Mouse (Mus musculus) kidney, embryonic 16.5 days (tissue): ENCODE measurements around the gene Szrd1. TPM values are rescaled to one million over a fixed set of nuclear protein-coding genes. Genes with fewer than 3 reads are reported as not detected.
"Not testable (repeated sequence)": the region's sequence is repeated elsewhere in the genome, so short reads cannot be mapped to it uniquely, and the experiment has no call there.

Experiments used
- ATAC-seq: fragments of 200-750 bp; cut with Nextera tagmentation; 2 replicates; pipeline ENCODE4 v1.8.0; 2017; ENCODE audit warnings: moderate TSS enrichment; ENCODE audit not compliant: low FRiP score, low TSS enrichment
- H3K27ac ChIP-seq: fragments of 300-500 bp; sonication (generic); 2 replicates; pipeline ENCODE4 v1.5.1; 2014; ENCODE audit warnings: low read length
- H3K27me3 ChIP-seq: fragments of 300-500 bp; sonication (generic); 2 replicates; pipeline ENCODE4 v1.6.1; 2014; ENCODE audit warnings: low read length, control low read depth, mixed read lengths; ENCODE audit not compliant: insufficient read depth
- H3K36me3 ChIP-seq: fragments of 300-500 bp; sonication (generic); 2 replicates; pipeline ENCODE4 v1.6.1; 2014; ENCODE audit warnings: low read length, control low read depth, mixed read lengths; ENCODE audit not compliant: insufficient read depth
- H3K4me1 ChIP-seq: fragments of 300-500 bp; sonication (generic); 2 replicates; pipeline ENCODE4 v1.6.1; 2014; ENCODE audit warnings: low read length, control low read depth, mixed read lengths; ENCODE audit not compliant: insufficient read depth
- H3K4me2 ChIP-seq: fragments of 300-500 bp; sonication (generic); replicated peaks from 2 replicates; pipeline ENCODE4 v1.6.1; 2014; ENCODE audit warnings: low read depth, low read length
- H3K4me3 ChIP-seq: fragments of 300-500 bp; sonication (generic); 2 replicates; pipeline ENCODE4 v1.5.1; 2014; ENCODE audit warnings: mild to moderate bottlenecking, low read length
- H3K9ac ChIP-seq: fragments of 300-500 bp; sonication (generic); replicated peaks from 2 replicates; pipeline ENCODE4 v1.6.1; 2014; ENCODE audit warnings: low read length
- H3K9me3 ChIP-seq: fragments of 300-500 bp; sonication (generic); 2 replicates; pipeline ENCODE4 v1.6.1; 2016; ENCODE audit warnings: low read length, control low read depth
- WGBS: fragments of 180-500 bp; shearing (Covaris S2); extraction: QIAGEN DNeasy Blood & Tissue Kit; methylation state at CpG from one replicate; pipeline ENCODE4 v1.1.7; 2014; 5-methylcytosine and 5-hydroxymethylcytosine counted together
- polyA plus RNA-seq: library from polyadenylated mRNA; unstranded; fragments of >200 nt; fragmentation: Nextera tagmentation; extraction: Ambion mirVana; gene quantifications from 2 replicates; pipeline ENCODE4 v1.2.1, GENCODE M21; 2015

Gene Szrd1
- polyA plus RNA-seq, 1 experiment from 2014 or later, result 51.3 TPM

DNA sequence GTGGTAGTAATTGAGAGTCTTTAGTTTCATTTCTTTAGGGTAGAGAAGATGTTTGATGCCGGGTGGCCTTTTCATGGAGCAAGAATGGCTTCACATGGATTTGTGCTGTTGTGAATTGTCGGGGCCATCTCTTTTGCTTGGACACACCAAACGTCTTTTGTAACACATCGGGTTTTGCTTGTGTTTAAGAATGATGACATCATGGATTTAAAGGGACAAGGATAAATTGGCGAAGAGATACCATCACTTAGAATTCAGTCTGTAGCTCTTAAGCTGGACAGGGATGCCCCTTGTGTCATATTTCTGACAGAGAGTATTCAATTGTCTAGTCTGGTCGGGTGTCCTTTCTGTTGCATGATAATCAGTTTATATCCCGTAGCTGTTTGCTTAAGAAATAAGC lies 9.5 kb upstream of the Szrd1 start:
- peak overlapping the region; percentile 98 for H3K4me3 ChIP-seq

DNA sequence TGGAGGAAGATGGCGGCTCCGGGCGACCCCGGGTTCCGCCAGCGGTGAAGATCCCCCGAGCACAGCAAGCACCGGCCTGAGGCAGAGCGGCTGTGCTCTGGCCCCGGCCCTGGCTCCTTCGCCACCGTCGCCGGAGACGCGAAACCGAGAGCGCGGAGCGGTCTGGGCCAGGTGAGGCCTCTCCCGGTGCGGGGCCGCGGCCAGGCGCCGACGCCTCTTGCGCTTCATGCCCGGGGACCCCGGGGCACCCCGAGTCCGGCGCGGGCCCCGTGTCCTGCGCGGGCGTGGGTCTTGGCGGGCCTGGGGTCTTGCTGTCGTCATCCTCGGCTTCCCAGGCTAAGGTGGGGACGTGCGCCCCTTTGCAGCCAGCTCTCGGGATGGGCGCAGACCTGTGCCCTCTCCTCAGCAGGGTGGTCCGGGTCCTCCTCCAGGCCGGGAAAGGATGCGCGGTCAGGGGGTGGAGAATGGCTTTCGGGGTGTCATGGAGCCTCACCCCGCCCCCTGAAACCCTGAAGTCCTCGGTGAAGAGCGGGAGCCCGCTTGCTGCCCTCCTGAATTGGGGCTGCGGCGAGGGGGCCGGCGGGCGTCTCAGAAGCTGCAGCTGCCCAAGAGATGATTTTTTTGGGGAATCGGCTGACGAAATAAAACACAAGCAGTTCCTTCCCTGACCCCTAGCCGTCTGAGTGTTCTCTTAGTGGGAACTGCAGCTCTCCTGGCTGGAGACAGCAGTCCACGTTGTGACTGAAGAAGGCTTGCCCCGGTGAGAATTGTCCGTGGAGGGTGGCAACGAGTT lies 8.6 kb upstream of the Szrd1 start:
- Histone ChIP-seq H3K4me2 (peak overlapping the region; percentile 80), H3K36me3 (no peaks in the 10 kb centered on the region), H3K27me3 (no peaks in the 10 kb centered on the region), H3K4me3 (peak overlapping the region; percentile 98), H3K9me3 (no peaks in the 10 kb centered on the region), H3K27ac (peak overlapping the region; percentile 96), H3K9ac (peak overlapping the region; percentile 96), H3K4me1 (peaks cover 20% of the 10 kb centered on the region; the same call in 1 of the 2 replicates)
- peak; percentile 85 for ATAC-seq
- under 1% methylated on average over 61 of the region's 66 CpGs for WGBS

More for the DNA sequence above, 9.5 kb upstream of the Szrd1 start:
- ATAC-seq, result no peak
- no peaks in the 10 kb centered on the region for H3K36me3 ChIP-seq
- no peaks in the 10 kb centered on the region for H3K27me3 ChIP-seq
- peak overlapping the region; percentile 80 for H3K4me2 ChIP-seq
- 30% methylated on average over 7 of the region's 7 CpGs for WGBS
- H3K9me3 ChIP-seq, result no peaks in the 10 kb centered on the region
- peaks cover 20% of the 10 kb centered on the region; the same call in 1 of the 2 replicates for H3K4me1 ChIP-seq
- peak overlapping the region; percentile 96 for H3K9ac ChIP-seq
- H3K27ac ChIP-seq, result no peak overlapping the region

DNA sequence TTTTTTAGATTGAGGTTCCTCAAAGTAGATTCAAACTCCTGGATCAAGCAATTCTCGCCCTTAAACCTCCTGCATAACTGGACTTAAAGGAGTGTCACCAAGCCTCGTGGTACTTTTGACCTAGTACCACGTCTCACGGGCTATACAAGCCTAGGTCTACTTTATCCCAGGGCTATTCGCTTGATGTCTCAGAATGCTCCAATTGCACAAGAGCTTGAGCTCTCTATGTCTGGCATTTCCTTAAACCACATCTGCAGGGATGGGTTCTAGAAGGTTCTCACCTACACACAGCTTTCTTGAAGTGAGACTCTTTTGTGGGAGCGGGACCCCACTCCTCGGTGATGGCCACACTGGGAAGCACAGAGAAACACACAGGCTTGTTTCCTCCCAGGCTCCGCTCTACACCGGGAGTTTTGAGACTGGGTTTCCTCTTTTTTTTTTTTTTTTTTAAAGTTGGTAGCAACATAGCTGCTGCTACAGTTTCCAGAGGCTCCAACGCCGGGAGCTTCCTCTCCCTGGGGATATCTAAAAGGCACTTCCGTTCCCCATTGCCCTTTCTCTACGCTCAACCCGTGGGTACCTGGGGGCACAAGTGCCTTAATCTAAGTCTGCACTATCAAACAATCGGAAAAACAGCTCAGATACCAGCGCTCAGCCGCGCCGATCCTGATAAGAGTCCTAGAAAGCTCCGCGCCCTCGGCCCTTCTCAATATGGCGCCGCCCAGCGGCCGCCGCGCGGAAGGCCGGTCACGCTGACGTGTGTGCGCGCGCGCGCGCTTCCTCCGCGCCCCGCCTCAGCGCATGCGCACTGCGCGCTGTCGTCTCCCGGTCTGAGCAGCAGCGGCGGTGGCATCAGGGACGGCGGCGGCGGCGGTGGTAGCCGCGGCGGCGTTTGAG lies 7.8 kb upstream of the Szrd1 start, which contains the start of gene Fbxo42:
Gene Fbxo42, plus strand, starts transcription at position 802 of the 897 bp plus-strand sequence.
- H3K9me3 ChIP-seq, result no peaks in the 10 kb centered on the region
- H3K27me3 ChIP-seq, result no peaks in the 10 kb centered on the region
- WGBS, result 11% methylated on average over 39 of the region's 58 CpGs
- H3K27ac ChIP-seq, result peak within 1 kb of the TSS; percentile 96
- peaks cover 23% of the 10 kb centered on the region for H3K4me1 ChIP-seq
- no peaks in the 10 kb centered on the region for H3K36me3 ChIP-seq
- peak within 1 kb of the TSS; percentile 80 for H3K4me2 ChIP-seq
- peak within 1 kb of the TSS; percentile 96 for H3K9ac ChIP-seq
- H3K4me3 ChIP-seq, result peak within 1 kb of the TSS; percentile 98
- peak; percentile 87 for ATAC-seq

DNA sequence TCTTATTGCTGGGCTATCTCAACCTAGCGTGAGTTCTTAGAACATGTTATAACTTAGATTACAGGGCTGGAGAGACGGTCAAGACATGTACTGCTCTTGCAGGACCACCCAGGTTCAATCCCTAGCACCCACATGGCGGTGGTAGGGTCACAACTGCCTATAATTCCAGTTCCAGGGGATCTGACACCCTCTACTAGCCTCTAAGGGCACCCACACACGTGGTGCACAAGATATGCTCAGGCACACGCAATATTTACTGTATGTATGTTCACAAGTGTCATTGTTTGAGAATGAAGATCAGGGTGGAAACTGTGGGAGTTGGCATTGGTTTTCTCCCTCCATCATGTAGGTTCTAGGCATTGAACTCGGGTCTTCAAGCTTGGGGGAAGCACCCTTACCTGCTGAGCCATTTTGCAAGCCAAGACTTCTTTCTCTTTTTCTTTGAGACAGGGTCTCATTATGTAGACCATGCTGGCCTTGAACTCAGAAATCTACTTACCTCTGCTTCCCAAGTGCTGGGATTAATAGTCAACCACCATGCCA lies 7.0 kb upstream of the Szrd1 start:
- H3K9me3 ChIP-seq, result no peaks in the 10 kb centered on the region
- H3K36me3 ChIP-seq, result no peaks in the 10 kb centered on the region
- H3K4me3 ChIP-seq, result no peak overlapping the region; the same call in 1 of the 2 replicates
- WGBS, result 97% methylated on average over 6 of the region's 6 CpGs
- H3K4me2 ChIP-seq, result peak overlapping the region; percentile 80
- no peak overlapping the region; the same call in 1 of the 2 replicates for H3K27ac ChIP-seq
- H3K4me1 ChIP-seq, result peaks cover 23% of the 10 kb centered on the region
- H3K9ac ChIP-seq, result peak overlapping the region; percentile 96; the same call in 1 of the 2 replicates
- ATAC-seq, result no peak
- no peaks in the 10 kb centered on the region for H3K27me3 ChIP-seq

DNA sequence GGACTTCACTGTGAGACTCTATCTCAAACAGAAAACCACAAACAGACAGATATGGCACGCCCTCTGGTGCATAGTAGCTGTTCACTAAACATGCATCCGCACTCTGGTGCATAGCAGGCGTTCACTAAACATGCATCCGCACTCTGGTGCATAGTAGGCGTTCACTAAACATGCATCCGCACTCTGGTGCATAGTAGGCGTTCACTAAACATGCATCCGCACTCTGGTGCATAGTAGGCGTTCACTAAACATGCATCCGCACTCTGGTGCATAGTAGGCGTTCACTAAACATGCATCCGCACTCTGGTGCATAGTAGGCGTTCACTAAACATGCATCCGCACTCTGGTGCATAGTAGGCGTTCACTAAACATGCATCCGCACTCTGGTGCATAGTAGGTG lies 5.5 kb upstream of the Szrd1 start:
- H3K9me3 ChIP-seq, H3K9ac ChIP-seq, H3K36me3 ChIP-seq, H3K27ac ChIP-seq, H3K27me3 ChIP-seq, ATAC-seq, H3K4me3 ChIP-seq, H3K4me2 ChIP-seq: not testable (repeated sequence)
- WGBS, result 96% methylated on average over 10 of the region's 16 CpGs
- H3K4me1 ChIP-seq, result peaks cover 23% of the 10 kb centered on the region

DNA sequence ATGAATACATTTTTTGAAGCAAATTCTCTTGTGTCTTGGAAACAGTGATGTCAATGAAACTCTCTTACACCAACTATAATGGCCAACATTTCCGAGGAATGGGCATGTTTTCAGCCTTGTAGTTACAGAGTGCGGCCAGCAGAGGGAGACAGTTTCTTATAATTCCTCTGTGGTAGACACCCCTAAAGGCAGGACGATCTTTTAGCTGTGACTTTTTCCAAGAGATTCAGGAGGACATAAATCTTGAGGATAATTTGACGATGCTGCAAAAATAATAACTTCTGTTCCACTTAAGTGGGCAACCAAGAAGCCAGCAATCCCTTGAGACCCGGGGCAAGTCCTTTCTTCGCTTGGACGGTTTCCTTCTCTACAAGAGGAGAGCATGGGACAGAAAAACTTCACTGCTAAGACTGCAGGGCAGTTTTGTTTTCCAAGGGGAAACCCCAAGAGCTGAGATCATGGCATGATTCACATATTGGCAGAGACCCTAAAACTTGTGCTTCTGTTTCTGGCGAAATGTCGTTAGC lies 2.8 kb upstream of the Szrd1 start:
- Histone ChIP-seq H3K4me3 (peak overlapping the region; percentile 15; the same call in 1 of the 2 replicates), H3K36me3 (no peaks in the 10 kb centered on the region), H3K4me2 (peak overlapping the region; percentile 39), H3K9me3 (no peaks in the 10 kb centered on the region), H3K27me3 (no peaks in the 10 kb centered on the region), H3K9ac (peak overlapping the region; percentile 53), H3K27ac (no peak overlapping the region), H3K4me1 (peaks cover 21% of the 10 kb centered on the region)
- ATAC-seq, result no peak
- WGBS, result 22% methylated on average over 9 of the region's 9 CpGs

DNA sequence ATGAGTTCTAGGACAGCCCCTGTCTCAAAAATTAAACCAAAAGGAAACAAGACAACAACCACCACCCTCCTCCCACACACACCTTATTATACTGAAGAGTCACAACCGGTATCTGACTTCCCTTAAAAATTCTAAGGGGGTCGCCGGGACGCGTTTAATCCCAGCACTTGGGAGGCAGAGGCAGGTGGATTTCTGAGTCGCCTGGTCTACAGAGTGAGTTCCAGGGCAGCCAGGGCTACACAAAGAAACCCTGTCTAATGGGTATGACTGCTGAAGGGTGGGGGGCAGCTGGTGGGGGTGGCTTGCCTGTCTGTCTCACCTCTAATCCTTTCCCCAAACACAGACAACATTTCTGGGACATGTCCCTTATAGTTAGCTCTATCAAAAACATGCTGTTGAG lies 1.4 kb upstream of the Szrd1 start:
- H3K9me3 ChIP-seq, result no peaks in the 10 kb centered on the region
- peaks cover 28% of the 10 kb centered on the region for H3K4me1 ChIP-seq
- no peak overlapping the region for H3K27ac ChIP-seq
- no peaks in the 10 kb centered on the region for H3K27me3 ChIP-seq
- ATAC-seq, result no peak
- no peak overlapping the region for H3K4me3 ChIP-seq
- H3K36me3 ChIP-seq, result no peaks in the 10 kb centered on the region
- H3K4me2 ChIP-seq, result no peak overlapping the region
- WGBS, result 88% methylated on average over 6 of the region's 6 CpGs
- H3K9ac ChIP-seq, result no peak overlapping the region

DNA sequence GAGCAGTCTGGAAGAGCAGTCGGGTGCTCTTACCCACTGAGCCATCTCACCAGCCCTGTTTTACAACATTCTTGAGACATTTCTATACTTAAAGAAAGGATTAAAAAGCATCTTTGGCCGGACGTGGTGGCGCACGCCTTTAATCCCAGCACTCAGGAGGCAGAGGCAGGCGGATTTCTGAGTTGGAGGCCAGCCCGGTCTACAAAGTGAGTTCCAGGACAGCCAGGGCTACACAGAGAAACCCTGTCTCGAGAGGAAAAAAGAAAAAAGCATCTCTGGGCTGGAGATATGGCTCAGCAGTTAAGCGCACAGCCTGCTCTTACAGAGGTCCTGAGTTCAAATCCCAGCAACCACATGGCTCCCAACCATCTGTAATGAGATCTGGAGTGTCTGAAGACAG lies 779 bp upstream of the Szrd1 start:
- H3K4me2 ChIP-seq, H3K9me3 ChIP-seq, H3K27me3 ChIP-seq, H3K4me3 ChIP-seq, ATAC-seq, H3K36me3 ChIP-seq, H3K27ac ChIP-seq, H3K9ac ChIP-seq: not testable (repeated sequence)
- WGBS, result 86% methylated on average over 9 of the region's 9 CpGs
- H3K4me1 ChIP-seq, result peaks cover 31% of the 10 kb centered on the region

DNA sequence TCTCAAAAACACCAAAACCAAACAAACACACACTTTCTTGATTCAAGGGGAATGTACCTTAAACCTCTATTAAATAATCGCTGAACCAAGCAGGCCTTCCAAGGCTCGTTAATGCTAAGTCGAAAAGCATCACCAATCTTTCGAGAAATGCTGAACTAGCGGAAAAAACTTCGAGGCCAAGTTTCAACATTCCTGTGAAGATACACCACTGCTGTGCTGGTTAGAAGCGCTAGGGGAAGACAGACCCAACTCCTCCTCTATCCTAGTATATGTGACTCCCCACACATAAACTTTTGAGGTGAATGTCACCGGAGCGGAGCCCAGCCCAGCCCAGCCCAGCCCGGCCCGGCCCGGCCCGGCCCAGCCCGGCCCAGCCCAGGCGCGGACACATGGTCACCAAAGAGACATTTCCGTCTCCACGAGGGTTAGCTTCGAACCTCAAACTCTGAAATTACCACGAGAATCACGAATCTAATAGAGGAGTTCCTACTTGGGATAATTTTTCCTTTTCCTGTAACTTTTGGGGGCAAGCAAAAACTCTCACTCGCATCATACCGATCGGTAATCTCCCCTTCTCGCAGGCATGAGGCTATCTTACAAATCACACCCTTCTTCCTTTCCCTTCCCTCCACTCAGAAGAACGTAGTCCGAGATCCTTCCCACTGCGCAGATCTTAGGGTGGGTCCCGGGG lies 1.0 kb downstream of the Szrd1 start:
- peak overlapping the region; percentile 93 for H3K4me3 ChIP-seq
- H3K36me3 ChIP-seq, result no peaks in the 10 kb centered on the region
- H3K9ac ChIP-seq, result peak overlapping the region; percentile 89
- H3K27me3 ChIP-seq, result no peaks in the 10 kb centered on the region
- no peaks in the 10 kb centered on the region for H3K9me3 ChIP-seq
- H3K4me1 ChIP-seq, result peaks cover 47% of the 10 kb centered on the region
- WGBS, result under 1% methylated on average over 29 of the region's 29 CpGs
- peak overlapping the region; percentile 97 for H3K27ac ChIP-seq
- peak; percentile 9 for ATAC-seq
- peak overlapping the region; percentile 94 for H3K4me2 ChIP-seq
